8 mouse cellular contexts compared by ENCODE assay signal in genomic region chr19:26604755-26605300, GRCm38 (mm10). TPM values are rescaled to one million over a fixed set of nuclear protein-coding genes. Genes with fewer than 3 reads are reported as not detected.
DNase-seq lines count a peak whose midpoint lies in the region; ATAC-seq and TF ChIP-seq lines count a peak whose summit lies in the region.

TSS of gene Smarca2 (plus strand) at chr19:26605050.

- H3K27me3 ChIP-seq in ES-Bruce4 (ENCODE audit: control insufficient read depth, insufficient read depth, low read length, poor library complexity, severe bottlenecking) = peaks cover 28% of the 10 kb centered on the region
- no peaks in the 10 kb centered on the region for H3K27me3 ChIP-seq in forebrain, embryonic 14.5 days (replicated peaks; ENCODE audit: control insufficient read depth, insufficient read depth, low read length)
- H3K27me3 ChIP-seq in liver, embryonic 16.5 days (ENCODE audit: control insufficient read depth, insufficient read depth, low read depth, low read length) = peaks cover 23% of the 10 kb centered on the region
- H3K27me3 ChIP-seq in neural tube, embryonic 12.5 days (replicated peaks) = peaks cover 39% of the 10 kb centered on the region
- H3K27me3 ChIP-seq in stomach, postnatal 0 days (ENCODE audit: control insufficient read depth, insufficient read depth, low read length) = no peaks in the 10 kb centered on the region

- TF ChIP-seq EP300 in ES-Bruce4 (IDR thresholded peaks at IDR 0.05; ENCODE audit: insufficient read depth, low read depth, low read length) = no peak
- no peak for TF ChIP-seq EP300 in stomach, postnatal 0 days (optimal IDR thresholded peaks at IDR 0.05)

- no peak for TF ChIP-seq POLR2A in ES-Bruce4 (IDR thresholded peaks at IDR 0.05; ENCODE audit: insufficient read depth, low read length)

- intact Hi-C loops in heart, postnatal 10 days (cut with DNase I) = loop anchor here (5.0 kb wide), 2 partner anchors 112 to 827 kb away; no protein-coding TSS in a partner anchor

- no peaks in the 10 kb centered on the region for H3K36me3 ChIP-seq in ES-Bruce4 (ENCODE audit: control insufficient read depth, insufficient read depth, low read length, poor library complexity, severe bottlenecking)
- no peaks in the 10 kb centered on the region for H3K36me3 ChIP-seq in forebrain, embryonic 14.5 days (ENCODE audit: control insufficient read depth, insufficient read depth, low read length)
- H3K36me3 ChIP-seq in liver, embryonic 16.5 days (ENCODE audit: control insufficient read depth, insufficient read depth) = no peaks in the 10 kb centered on the region
- no peaks in the 10 kb centered on the region for H3K36me3 ChIP-seq in neural tube, embryonic 12.5 days
- H3K36me3 ChIP-seq in stomach, postnatal 0 days (ENCODE audit: control insufficient read depth, insufficient read depth, low read length) = no peaks in the 10 kb centered on the region

- peak within 1 kb of the TSS; percentile 100 for H3K4me2 ChIP-seq in forebrain, embryonic 14.5 days (ENCODE audit: low read length)
- H3K4me2 ChIP-seq in liver, embryonic 16.5 days (ENCODE audit: low read depth, low read length) = peak within 1 kb of the TSS; percentile 98
- peak within 1 kb of the TSS; percentile 88 for H3K4me2 ChIP-seq in neural tube, embryonic 12.5 days (replicated peaks)
- peak within 1 kb of the TSS; percentile 95 for H3K4me2 ChIP-seq in stomach, postnatal 0 days (replicated peaks; ENCODE audit: low read depth)

- H3K4me3 ChIP-seq in ES-Bruce4 (ENCODE audit: low read depth, low read length) = peak within 1 kb of the TSS; percentile 62
- peak within 1 kb of the TSS; percentile 65 for H3K4me3 ChIP-seq in forebrain, embryonic 14.5 days (ENCODE audit: low read depth, low read length)
- H3K4me3 ChIP-seq in liver, embryonic 16.5 days (ENCODE audit: low read depth, low read length) = peak within 1 kb of the TSS; percentile 70
- peak within 1 kb of the TSS; percentile 48 for H3K4me3 ChIP-seq in neural tube, embryonic 12.5 days
- peak within 1 kb of the TSS; percentile 81 for H3K4me3 ChIP-seq in stomach, postnatal 0 days (ENCODE audit: low read depth, low read length)

- 0% methylated on average over 45 of the region's 45 CpGs for WGBS in forebrain, embryonic 14.5 days
- under 1% methylated on average over 45 of the region's 45 CpGs for WGBS in large intestine, adult 2 months
- 0% methylated on average over 45 of the region's 45 CpGs for WGBS in liver, embryonic 16.5 days (ENCODE audit: insufficient replicate concordance)
- WGBS in neural tube, embryonic 12.5 days = under 1% methylated on average over 45 of the region's 45 CpGs
- WGBS in stomach, postnatal 0 days = under 1% methylated on average over 36 of the region's 45 CpGs

- ATAC-seq in forebrain, embryonic 14.5 days = peak; percentile 98
- peak; percentile 92 for ATAC-seq in liver, embryonic 16.5 days (ENCODE audit: low read depth)
- ATAC-seq in neural tube, embryonic 12.5 days (ENCODE audit: low FRiP score, low read depth) = peak; percentile 97
- peak; percentile 94 for ATAC-seq in stomach, postnatal 0 days (ENCODE audit: low FRiP score, low TSS enrichment)

- no peaks in the 10 kb centered on the region for H3K4me1 ChIP-seq in ES-Bruce4 (ENCODE audit: control insufficient read depth, insufficient read depth, low read length)
- peaks cover 12% of the 10 kb centered on the region for H3K4me1 ChIP-seq in forebrain, embryonic 14.5 days (ENCODE audit: control insufficient read depth, insufficient read depth, low read length)
- peaks cover 8% of the 10 kb centered on the region for H3K4me1 ChIP-seq in liver, embryonic 16.5 days (ENCODE audit: control insufficient read depth, low read depth, low read length)
- peaks cover 25% of the 10 kb centered on the region for H3K4me1 ChIP-seq in neural tube, embryonic 12.5 days
- no peaks in the 10 kb centered on the region for H3K4me1 ChIP-seq in stomach, postnatal 0 days (replicated peaks; ENCODE audit: control insufficient read depth, insufficient read depth)

- peak within 1 kb of the TSS; percentile 21; the same call in 1 of the 2 replicates for H3K9ac ChIP-seq in ES-Bruce4 (ENCODE audit: low read depth, poor library complexity, severe bottlenecking)
- peak within 1 kb of the TSS; percentile 69 for H3K9ac ChIP-seq in forebrain, embryonic 14.5 days (ENCODE audit: low read length)
- peak within 1 kb of the TSS; percentile 64 for H3K9ac ChIP-seq in liver, embryonic 16.5 days (ENCODE audit: low read depth, low read length)
- H3K9ac ChIP-seq in neural tube, embryonic 12.5 days = peak within 1 kb of the TSS; percentile 47
- H3K9ac ChIP-seq in stomach, postnatal 0 days (ENCODE audit: low read length) = peak within 1 kb of the TSS; percentile 81

- DNase-seq in cerebellum, adult 11 months = peak; percentile 98
- peak; percentile 97 for DNase-seq in forebrain, embryonic 14.5 days (ENCODE audit: low spot score)
- DNase-seq in heart, postnatal 10 days = peak; percentile 98
- DNase-seq in large intestine, adult 2 months (ENCODE audit: low read depth, low spot score) = peak; percentile 84
- peak; percentile 96 for DNase-seq in stomach, postnatal 0 days (ENCODE audit: low spot score)

- no peak within 1 kb of the TSS for H3K27ac ChIP-seq in ES-Bruce4 (ENCODE audit: insufficient read depth, low read length)
- H3K27ac ChIP-seq in forebrain, embryonic 14.5 days (ENCODE audit: low read depth, low read length) = peak within 1 kb of the TSS; percentile 92
- peak within 1 kb of the TSS; percentile 72 for H3K27ac ChIP-seq in liver, embryonic 16.5 days (ENCODE audit: low read length)
- peak within 1 kb of the TSS; percentile 7; the same call in 1 of the 2 replicates for H3K27ac ChIP-seq in neural tube, embryonic 12.5 days
- H3K27ac ChIP-seq in stomach, postnatal 0 days (replicated peaks) = peak within 1 kb of the TSS; percentile 94

- TF ChIP-seq CTCF in ES-Bruce4 (IDR thresholded peaks at IDR 0.05; ENCODE audit: low read depth, low read length) = no peak
- no peak; the same call in 1 of the 2 replicates for TF ChIP-seq CTCF in stomach, postnatal 0 days (IDR thresholded peaks at IDR 0.05; ENCODE audit: low read depth)

- no peaks in the 10 kb centered on the region for H3K9me3 ChIP-seq in ES-Bruce4 (replicated peaks; ENCODE audit: control insufficient read depth, insufficient read depth, low read length, poor library complexity, severe bottlenecking)
- H3K9me3 ChIP-seq in forebrain, embryonic 14.5 days (replicated peaks; ENCODE audit: control insufficient read depth, low read length) = no peaks in the 10 kb centered on the region
- H3K9me3 ChIP-seq in liver, embryonic 16.5 days (replicated peaks; ENCODE audit: control insufficient read depth, low read length) = no peaks in the 10 kb centered on the region
- no peaks in the 10 kb centered on the region for H3K9me3 ChIP-seq in neural tube, embryonic 12.5 days
- no peaks in the 10 kb centered on the region for H3K9me3 ChIP-seq in stomach, postnatal 0 days (ENCODE audit: control insufficient read depth, low read length)

RNA-seq across cellular contexts. Expression of gene Smarca2, which starts in this region (rescaled TPM):
- polyA plus RNA-seq in ES-Bruce4 (2011; ENCODE audit: insufficient read depth, insufficient read length, low read depth, missing spikeins) = 4.7 and 4.9 TPM in 2 replicates
- polyA plus RNA-seq in forebrain, embryonic 14.5 days (2014; fragmentation: Nextera tagmentation; extraction: Ambion mirVana) = 57.2 and 90.7 TPM in 2 replicates
- 10 to 100 TPM; 69.6 to 70.0 TPM for total RNA-seq in heart, postnatal 10 days (2021)
- 8.1 and 11.0 TPM in 2 replicates for polyA plus RNA-seq in large intestine, adult 2 months (2012; rRNA removed)
- 4.3 and 5.4 TPM in 2 replicates for polyA plus RNA-seq in liver, embryonic 16.5 days (2015; fragmentation: Nextera tagmentation; extraction: Ambion mirVana)
- 40.7 and 41.0 TPM in 2 replicates for polyA plus RNA-seq in neural tube, embryonic 12.5 days (2016; fragmentation: Nextera tagmentation; extraction: Ambion mirVana)
- 21.3 and 23.9 TPM in 2 replicates for polyA plus RNA-seq in stomach, postnatal 0 days (2015; fragmentation: Nextera tagmentation; extraction: Ambion mirVana)

Comparison
In these comparisons a context has a peak if more than half of its experiments do, and no peak if none do; other contexts are left out.
1. H3K9ac ChIP-seq: peak in every context shown above with its lines; median percentile 81 in stomach, postnatal 0 days; 69 in forebrain, embryonic 14.5 days; 64 in liver, embryonic 16.5 days; 47 in neural tube, embryonic 12.5 days; 21 in ES-Bruce4.